Mouse (Mus musculus) myocyte (in vitro differentiated cells): ENCODE data around the gene Tmem29. TPM values are rescaled to one million over a fixed set of nuclear protein-coding genes. Genes with fewer than 3 reads are reported as not detected.
"Not testable (repeated sequence)": the region's sequence is repeated elsewhere in the genome, so short reads cannot be mapped to it uniquely, and the experiment has no call there.

Experiments used
- H3K27me3 ChIP-seq: one replicate; pipeline ENCODE4 v1.6.1; 2011; ENCODE audit not compliant: control insufficient read depth, insufficient read depth, insufficient read length
- H3K36me3 ChIP-seq: one replicate; pipeline ENCODE4 v1.6.1; 2011; ENCODE audit not compliant: control insufficient read depth, insufficient read depth
- H3K4me2 ChIP-seq: one replicate; pipeline ENCODE4 v1.6.1; 2011; ENCODE audit warnings: low read depth, control low read depth
- H3K4me3 ChIP-seq: one replicate; pipeline ENCODE4 v1.5.1; 2011; ENCODE audit warnings: mild to moderate bottlenecking, control low read depth, moderate library complexity
- H3K79me2 ChIP-seq: one replicate; pipeline ENCODE4 v1.6.1; 2011; ENCODE audit not compliant: control insufficient read depth, insufficient read depth
- H3ac ChIP-seq: one replicate; pipeline ENCODE4 v1.6.1; 2011; ENCODE audit not compliant: control insufficient read depth, insufficient read length
- CEBPB ChIP-seq: IDR thresholded peaks from 2 replicates; pipeline ENCODE4 v1.6.1; 2011; ENCODE audit warnings: mild to moderate bottlenecking, moderate library complexity; ENCODE audit not compliant: poor library complexity, insufficient read depth, severe bottlenecking
- E2F4 ChIP-seq: IDR thresholded peaks from one replicate; pipeline ENCODE4 v1.6.1; 2011; ENCODE audit warnings: mild to moderate bottlenecking, control low read depth, moderate library complexity; ENCODE audit not compliant: insufficient read depth
- MAX ChIP-seq: IDR thresholded peaks from one replicate; pipeline ENCODE4 v1.6.1; 2011; ENCODE audit warnings: low read depth, mild to moderate bottlenecking, control low read depth
- MYOD1 ChIP-seq, 3 experiments: IDR thresholded peaks; one replicate each; pipeline ENCODE4 v1.6.1; 2011; ENCODE audit warnings: control low read depth in 2 of 3, low read depth in 2 of 3, mild to moderate bottlenecking in 2 of 3, moderate library complexity in 1 of 3; ENCODE audit not compliant: insufficient read length in 2 of 3, control insufficient read depth in 1 of 3
- MYOG ChIP-seq, 3 experiments: IDR thresholded peaks; one replicate each; pipeline ENCODE4 v1.6.1; 2011; ENCODE audit warnings: control low read depth in 2 of 3, low read depth in 2 of 3, mild to moderate bottlenecking in 2 of 3; ENCODE audit not compliant: insufficient read length in 2 of 3, control insufficient read depth in 1 of 3, insufficient read depth in 1 of 3
- POLR2A ChIP-seq: IDR thresholded peaks from one replicate; pipeline ENCODE4 v1.6.1; 2011; ENCODE audit warnings: low read depth, mild to moderate bottlenecking, control low read depth, moderate library complexity; ENCODE audit not compliant: insufficient read length
- POLR2AphosphoS2 ChIP-seq: IDR thresholded peaks from one replicate; pipeline ENCODE4 v1.6.1; 2011; ENCODE audit warnings: low read depth, control low read depth; ENCODE audit not compliant: insufficient read length
- REST ChIP-seq: IDR thresholded peaks from one replicate; pipeline ENCODE4 v1.6.1; 2011; ENCODE audit warnings: mild to moderate bottlenecking, control low read depth, moderate library complexity; ENCODE audit not compliant: insufficient read depth, insufficient read length
- SRF ChIP-seq: IDR thresholded peaks from one replicate; pipeline ENCODE4 v1.6.1; 2011; ENCODE audit warnings: low read depth; ENCODE audit not compliant: control insufficient read depth, insufficient read length
- TCF12 ChIP-seq: IDR thresholded peaks from one replicate; pipeline ENCODE4 v1.6.1; 2011; ENCODE audit warnings: mild to moderate bottlenecking, control low read depth; ENCODE audit not compliant: poor library complexity, insufficient read depth, severe bottlenecking
- TCF3 ChIP-seq: IDR thresholded peaks from one replicate; pipeline ENCODE4 v1.6.1; 2011; ENCODE audit warnings: low read depth, control low read depth; ENCODE audit not compliant: insufficient read length
- USF1 ChIP-seq: IDR thresholded peaks from one replicate; pipeline ENCODE4 v1.6.1; 2011; ENCODE audit warnings: low read depth, mild to moderate bottlenecking, control low read depth, moderate library complexity
- polyA plus RNA-seq: library from polyadenylated mRNA; unstranded; fragments of >200 nt; fragmentation: generic; extraction: Trizol; gene quantifications from one replicate; pipeline ENCODE4 v1.2.1, GENCODE M21; 2012; ENCODE audit warnings: missing spikeins

The Tmem29 gene
- 5.9 TPM for polyA plus RNA-seq

DNA sequence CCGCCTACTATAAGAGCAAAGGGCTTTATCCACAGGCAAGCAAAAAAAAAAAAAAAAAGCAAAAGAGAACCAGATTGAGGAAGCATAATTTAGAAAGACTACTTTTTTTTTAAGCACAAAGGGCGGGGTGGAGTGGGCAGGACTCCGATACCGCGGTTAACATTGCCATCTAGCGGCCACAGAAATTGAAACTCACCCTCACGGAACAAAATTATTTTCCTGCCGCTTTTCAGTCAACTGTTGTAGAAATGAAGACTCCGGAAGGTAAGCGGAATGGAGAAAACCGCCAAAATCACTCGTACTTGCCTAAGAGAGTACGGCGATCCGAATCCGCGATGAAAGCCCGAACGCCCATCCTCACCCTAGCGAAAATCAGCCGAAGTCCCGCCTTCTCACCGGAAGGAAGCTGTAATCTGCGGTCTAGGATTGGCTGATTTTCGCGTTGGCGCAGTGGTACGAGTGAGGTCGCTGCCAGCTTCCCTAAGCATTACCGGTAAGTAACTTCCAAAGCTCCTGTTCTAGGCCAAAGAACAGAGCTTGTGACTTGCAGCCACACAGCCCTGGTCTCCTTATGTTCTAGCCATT is at the start of gene Tmem29:
TSS of gene Tmem29 (minus strand) at position 389 of the 585 bp plus-strand sequence.
- H3ac ChIP-seq: no peak within 1 kb of the TSS
- TF ChIP-seq E2F4 (no peak), CEBPB (no peak), POLR2A (no peak), MYOG (IDR thresholded peaks at IDR 0.05; ENCODE audit: control insufficient read depth in 1 of 3, insufficient read depth in 1 of 3, insufficient read length in 2 of 3, low read depth in 2 of 3) (no peak), TCF3 (no peak), SRF (no peak), MYOD1 (IDR thresholded peaks at IDR 0.05; ENCODE audit: control insufficient read depth in 1 of 3, insufficient read length in 2 of 3, low read depth in 2 of 3) (no peak), USF1 (no peak), REST (no peak), POLR2AphosphoS2 (no peak), TCF12 (no peak), MAX (no peak)
- peak within 1 kb of the TSS; percentile 38 for H3K4me3 ChIP-seq
- peak within 1 kb of the TSS; percentile 67 for H3K4me2 ChIP-seq
- no peaks in the 10 kb centered on the region for H3K27me3 ChIP-seq
- no peaks in the 10 kb centered on the region for H3K36me3 ChIP-seq
- H3K79me2 ChIP-seq: peaks cover 10% of the 10 kb centered on the region

DNA sequence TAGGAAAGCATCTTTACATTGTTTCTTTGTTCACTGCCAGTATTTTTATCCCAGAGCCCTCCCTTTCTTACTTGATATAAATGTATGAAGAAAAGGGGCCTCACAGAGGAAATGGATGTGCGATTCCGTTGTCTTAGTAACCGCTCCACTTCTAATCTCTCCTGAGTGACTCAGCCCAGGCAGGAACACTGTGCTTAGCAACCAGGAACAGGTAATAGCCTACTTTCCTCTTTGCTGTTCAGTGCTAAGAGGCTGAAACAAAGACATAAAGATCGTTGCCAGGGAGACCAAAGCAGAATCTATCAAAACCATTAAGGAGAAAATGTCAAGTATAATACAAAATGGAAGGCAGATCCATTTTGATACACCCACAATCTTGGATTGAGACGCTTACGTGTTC is 49.7 kb upstream of the Tmem29 start:
- Histone ChIP-seq H3K27me3 (no peaks in the 10 kb centered on the region), H3K79me2 (no peaks in the 10 kb centered on the region), H3K4me2 (no peak overlapping the region), H3K4me3 (no peak overlapping the region), H3ac (no peak overlapping the region), H3K36me3 (no peaks in the 10 kb centered on the region)
- no peak for TF ChIP-seq MAX
- no peak for TF ChIP-seq MYOD1 (IDR thresholded peaks at IDR 0.05; ENCODE audit: control insufficient read depth in 1 of 3, insufficient read length in 2 of 3, low read depth in 2 of 3)
- TF ChIP-seq POLR2A: no peak
- TF ChIP-seq POLR2AphosphoS2: no peak
- TF ChIP-seq TCF3: no peak
- no peak for TF ChIP-seq TCF12
- TF ChIP-seq USF1: no peak
- TF ChIP-seq SRF: no peak
- no peak for TF ChIP-seq E2F4
- no peak for TF ChIP-seq CEBPB
- no peak for TF ChIP-seq REST
- TF ChIP-seq MYOG (IDR thresholded peaks at IDR 0.05; ENCODE audit: control insufficient read depth in 1 of 3, insufficient read depth in 1 of 3, insufficient read length in 2 of 3, low read depth in 2 of 3): no peak

DNA sequence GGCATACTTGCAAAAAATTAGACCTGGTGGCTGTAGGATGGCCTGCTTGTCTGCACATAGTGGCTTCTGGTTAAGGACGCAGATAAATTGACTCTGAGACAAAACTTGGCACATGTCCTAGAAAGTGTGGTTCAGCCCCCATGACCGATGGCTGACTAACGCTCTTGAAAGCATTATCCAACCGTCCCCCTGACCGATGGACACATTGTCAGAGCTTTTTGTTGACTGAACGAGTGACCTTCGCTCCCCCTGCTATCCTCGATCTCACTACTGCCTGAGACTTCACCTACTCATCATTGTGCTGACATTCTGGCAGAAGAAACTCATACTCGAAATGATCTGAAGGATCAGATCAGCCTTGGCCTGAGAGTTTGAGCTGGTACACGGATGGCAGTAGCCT is 28.9 kb upstream of the Tmem29 start:
- not testable (repeated sequence) for H3K27me3 ChIP-seq, H3K79me2 ChIP-seq, H3K4me3 ChIP-seq, H3ac ChIP-seq, H3K4me2 ChIP-seq, H3K36me3 ChIP-seq

DNA sequence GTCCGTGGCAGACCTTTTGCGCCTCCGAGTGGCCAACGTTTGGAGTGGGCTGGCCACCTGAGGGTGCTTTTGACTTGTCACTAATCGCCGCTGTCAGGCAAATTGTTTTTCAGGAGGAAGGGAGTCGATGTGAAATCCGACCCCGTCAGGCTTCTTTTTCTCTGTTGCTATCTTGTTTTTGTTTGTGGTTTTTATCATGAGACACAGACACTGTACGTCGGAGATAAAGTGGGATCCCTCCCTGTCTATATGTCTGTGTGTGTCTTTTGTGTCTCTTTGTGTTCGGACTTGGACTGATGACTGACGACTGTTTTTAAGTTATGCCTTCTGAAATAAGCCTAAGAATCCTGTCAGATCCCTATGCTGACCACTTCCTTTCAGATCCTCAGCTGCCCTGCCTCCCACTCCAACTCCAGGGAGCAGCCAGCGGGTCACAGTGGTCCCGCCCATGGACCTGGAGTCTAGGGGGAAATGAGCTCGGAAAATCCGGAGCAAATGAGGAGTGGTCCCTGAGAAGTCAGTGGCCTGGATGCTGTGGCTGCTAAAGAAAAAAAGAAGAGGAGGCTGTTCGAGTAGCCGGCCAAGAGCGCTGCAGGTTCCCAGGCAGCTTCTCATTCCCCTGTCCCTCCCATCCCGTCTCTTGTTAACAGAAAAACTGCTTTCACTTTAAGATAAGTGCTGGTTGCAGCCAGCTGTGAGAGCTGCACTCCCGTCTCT is 27.5 kb upstream of the Tmem29 start:
- peak overlapping the region; percentile 66 for H3K4me2 ChIP-seq
- H3K79me2 ChIP-seq, H3K27me3 ChIP-seq, H3ac ChIP-seq, H3K4me3 ChIP-seq, H3K36me3 ChIP-seq: not testable (repeated sequence)

DNA sequence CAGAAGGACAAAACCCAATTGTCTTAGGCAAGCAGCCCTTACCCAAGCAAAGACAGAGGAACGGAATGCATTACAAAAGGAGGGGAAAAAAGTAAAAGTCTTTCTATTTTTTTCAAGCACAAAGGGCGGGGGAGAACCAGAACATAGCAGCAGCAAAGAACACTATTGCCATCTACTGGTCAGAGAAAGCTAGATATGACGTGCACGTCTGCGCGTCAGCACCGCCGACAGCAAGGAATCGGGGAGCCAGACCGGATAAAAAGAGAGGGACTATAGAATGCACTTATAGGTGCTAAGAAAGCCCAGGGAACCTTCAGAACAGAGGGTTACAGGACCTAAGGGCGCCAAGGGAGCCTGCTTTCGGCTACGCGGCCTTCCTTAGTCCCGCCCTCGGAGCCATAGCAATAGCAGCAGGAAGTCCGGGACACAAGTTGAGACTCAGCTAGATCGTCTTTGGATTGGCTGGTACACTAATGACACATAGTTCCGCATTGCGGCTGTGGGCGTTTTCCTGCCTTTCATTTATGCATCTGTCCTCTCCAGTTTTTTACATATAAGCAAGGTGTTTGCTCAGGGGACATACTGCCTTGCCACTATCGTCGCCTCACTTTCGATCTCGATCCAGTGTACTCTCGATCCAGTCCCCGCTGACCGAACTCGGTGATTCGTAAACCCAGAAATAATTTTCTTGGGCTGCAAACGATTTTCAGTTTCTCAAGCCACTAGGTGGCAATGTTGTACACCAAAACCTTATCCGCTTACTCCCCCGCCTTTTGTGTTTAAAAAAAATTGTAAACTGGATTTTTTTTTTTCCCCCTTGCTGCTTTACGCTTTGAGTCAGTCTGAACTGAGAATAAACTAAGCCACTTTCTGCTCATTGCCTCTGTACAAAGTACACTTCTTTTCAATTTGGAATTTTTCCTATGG is 19.2 kb upstream of the Tmem29 start:
- Histone ChIP-seq H3K36me3 (no peaks in the 10 kb centered on the region), H3K4me3 (peak overlapping the region; percentile 30), H3K27me3 (no peaks in the 10 kb centered on the region), H3K79me2 (no peaks in the 10 kb centered on the region), H3ac (no peak overlapping the region), H3K4me2 (peak overlapping the region; percentile 8)
- TF ChIP-seq MAX (no peak), SRF (peak; percentile 47), POLR2AphosphoS2 (peak; percentile 11)
